Mouse (Mus musculus) gastrocnemius, postnatal 36 days (tissue): Measurements from ENCODE around the gene Pde4a. TPM values are rescaled to one million over a fixed set of nuclear protein-coding genes. Genes with fewer than 3 reads are reported as not detected.
"Not testable (repeated sequence)": the region's sequence is repeated elsewhere in the genome, so short reads cannot be mapped to it uniquely, and the experiment has no call there.

Source experiments
- DNase-seq, 2 experiments: peaks; one replicate each; pipeline ENCODE4 v3.0.0; 2022
- intact Hi-C: fragments of 180-260 bp; cut with DNase I; formaldehyde crosslinking; loops from one replicate; pipeline ENCODE4 v1.15.1; 2025
- total RNA-seq, 2 experiments: library from RNA; stranded (reverse); gene quantifications; 2 replicates each; pipeline ENCODE4 v1.2.3; 2021

Gene Pde4a
- total RNA-seq, 2 experiments from 2014 or later = 42.2 to 53.9 TPM

GRCm38 (mm10) chr9:21237368-21238003 is 72.0 kb downstream of the Pde4a start:
- intact Hi-C loops = loop anchor here (2.0 kb wide), 1 partner anchor 27 kb away; the partner anchor contains the start of gene Atg4d
- DNase-seq = no peak

- intact Hi-C loops = loop anchor here (2.0 kb wide), 1 partner anchor 27 kb away; the partner anchor contains the start of gene Atg4d
- DNase-seq = peak in 1 of 2 experiments; percentile 22
These were observed 72.7 kb downstream of the Pde4a start for GRCm38 (mm10) chr9:21238004-21238732.

- intact Hi-C loops = loop anchor here (2.0 kb wide), 1 partner anchor 26 kb away; the partner anchor contains the start of gene Atg4d
These were observed 73.4 kb downstream of the Pde4a start, which contains the start of gene Keap1 for GRCm38 (mm10) chr9:21238733-21239464. Keap1 (minus strand) TSS chr9:21239361.

GRCm38 (mm10) chr9:21239465-21239848 is 73.9 kb downstream of the Pde4a start:
- intact Hi-C loops = loop anchor here (2.0 kb wide), 1 partner anchor 25 kb away; the partner anchor contains the start of gene Atg4d
- DNase-seq = no peak

More at GRCm38 (mm10) chr9:21238733-21239464, 73.4 kb downstream of the Pde4a start, which contains the start of gene Keap1:
- DNase-seq = peak; percentile 72 to 82

- DNase-seq = peak; percentile 61 to 71
- intact Hi-C loops = no loop called here
These were observed 75.8 kb downstream of the Pde4a start for GRCm38 (mm10) chr9:21241343-21241742.

- no peak for DNase-seq
These were observed 78.4 kb downstream of the Pde4a start for GRCm38 (mm10) chr9:21243826-21244427.

GRCm38 (mm10) chr9:21244428-21245112 is 79.1 kb downstream of the Pde4a start:
- intact Hi-C loops = no loop called here
- DNase-seq = no peak

More at GRCm38 (mm10) chr9:21243826-21244427, 78.4 kb downstream of the Pde4a start:
- intact Hi-C loops = no loop called here

GRCm38 (mm10) chr9:21245113-21245487 is 79.6 kb downstream of the Pde4a start:
- intact Hi-C loops = no loop called here

GRCm38 (mm10) chr9:21246342-21246741 is 80.8 kb downstream of the Pde4a start:
- intact Hi-C loops = no loop called here
- DNase-seq = no peak

More at GRCm38 (mm10) chr9:21245113-21245487, 79.6 kb downstream of the Pde4a start:
- DNase-seq = no peak

GRCm38 (mm10) chr9:21248326-21248725 is 82.8 kb downstream of the Pde4a start, which contains the start of gene S1pr5:
S1pr5 (minus strand) TSS chr9:21248443.
- intact Hi-C loops = no loop called here
- peak in 1 of 2 experiments; percentile 27 for DNase-seq

- intact Hi-C loops = no loop called here
- DNase-seq = no peak
These were observed 84.4 kb downstream of the Pde4a start for GRCm38 (mm10) chr9:21249629-21250508.

- intact Hi-C loops = no loop called here
- DNase-seq = no peak
These were observed 85.0 kb downstream of the Pde4a start for GRCm38 (mm10) chr9:21250509-21250908.

GRCm38 (mm10) chr9:21251116-21251735 is 85.7 kb downstream of the Pde4a start:
- intact Hi-C loops = no loop called here

GRCm38 (mm10) chr9:21254690-21255089 is 89.2 kb downstream of the Pde4a start:
- intact Hi-C loops = no loop called here
- DNase-seq = no peak

More at GRCm38 (mm10) chr9:21251116-21251735, 85.7 kb downstream of the Pde4a start:
- no peak for DNase-seq

- DNase-seq, intact Hi-C loops: not testable (repeated sequence)
These were observed 90.8 kb downstream of the Pde4a start for GRCm38 (mm10) chr9:21256349-21256748.

- DNase-seq = no peak
- intact Hi-C loops = no loop called here
These were observed 95.1 kb downstream of the Pde4a start for GRCm38 (mm10) chr9:21260491-21261040.

GRCm38 (mm10) chr9:21261831-21262230 is 96.3 kb downstream of the Pde4a start:
- intact Hi-C loops = no loop called here
- DNase-seq = no peak
